Mouse (Mus musculus) bone marrow macrophage, adult 2 months (primary cell): ENCODE measurements around the gene Med27.
"Not testable (repeated sequence)": the region's sequence is repeated elsewhere in the genome, so short reads cannot be mapped to it uniquely, and the experiment has no call there.

ENCODE experiments used
- CTCF ChIP-seq: IDR thresholded peaks from 2 replicates; pipeline ENCODE4 v1.5.1; 2012; ENCODE audit warnings: low read depth, mild to moderate bottlenecking, low read length, moderate library complexity
- POLR2A ChIP-seq: IDR thresholded peaks from 2 replicates; pipeline ENCODE4 v1.6.1; 2012; ENCODE audit warnings: mild to moderate bottlenecking, low read depth, low read length, borderline replicate concordance

GRCm38 (mm10) chr2:29529788-29530187 is 183.2 kb downstream of the Med27 start:
- TF ChIP-seq CTCF, POLR2A: not testable (repeated sequence)
